Mouse (Mus musculus) embryonic stem cell, embryonic (primary cell): ENCODE measurements around the gene Acaca.

Source experiments
- CTCF ChIA-PET, 4 experiments: fragments of 300-600 bp in 2 of 4; fragments of 350-600 bp in 2 of 4; sonication (Branson Sonifier 250); formaldehyde crosslinking; loops; one replicate each; lab custom pipeline; 2022; ENCODE audit warnings: inconsistent platforms in 2 of 4; lab: Charles Lee
- POLR2A ChIA-PET, 4 experiments: fragments of 300-600 bp in 2 of 4; fragments of 350-600 bp in 2 of 4; sonication (Branson Sonifier 250); formaldehyde crosslinking; loops; one replicate each; lab custom pipeline; 2022; ENCODE audit warnings: antibody characterized with exemption in 4 of 4, inconsistent platforms in 1 of 4; lab: Charles Lee

Acaca gene

DNA sequence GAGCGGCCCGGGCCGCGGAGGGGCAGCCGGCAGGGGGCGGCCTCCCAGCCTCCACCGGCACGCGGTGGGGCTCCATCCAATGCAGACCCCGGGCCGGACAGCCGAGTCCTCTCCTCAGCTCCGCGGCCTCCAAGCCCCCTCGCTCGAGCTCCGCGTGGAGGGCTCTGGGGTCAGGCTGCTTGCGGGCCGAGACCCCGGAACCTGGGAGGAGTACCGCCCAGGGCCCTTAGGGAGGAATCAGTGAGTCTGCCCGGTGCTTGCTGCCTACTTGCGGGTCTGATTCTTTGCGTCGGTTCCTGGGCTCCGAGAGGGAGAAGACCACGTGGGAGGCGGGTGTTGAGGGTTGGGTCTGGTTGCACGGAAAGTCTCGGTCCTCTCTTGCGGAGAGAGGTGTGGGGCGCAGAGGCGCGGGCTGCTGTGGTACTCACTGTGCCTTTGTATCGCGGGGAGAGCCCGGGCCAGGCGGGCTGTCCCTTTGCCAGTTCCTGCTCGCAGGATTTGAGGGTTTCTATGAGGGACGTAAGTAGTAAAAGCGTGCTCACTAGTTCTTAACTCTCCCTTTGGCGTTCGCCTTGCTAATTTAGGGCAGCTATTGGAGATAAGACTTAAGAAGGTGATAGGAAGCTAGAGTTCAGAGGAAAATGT is 50.6 kb downstream of the Acaca start:
- CTCF ChIA-PET, result interaction anchor here in 3 of 4 experiments (0.6 to 1.5 kb wide), 7 partner anchors 35 to 106 kb away, joined by 3 read pairs; partner anchors contain the start of genes Acaca (in 1 of the 3) and Tada2a (in 1 of the 3)

GRCm38 (mm10) chr11:84181286-84181685 is 51.8 kb downstream of the Acaca start:
- ChIA-PET POLR2A (interaction anchor here in 2 of 4 experiments (0.5 to 1.8 kb wide), 4 partner anchors 9 to 31 kb away, joined by 3 to 7 read pairs (median 3); no protein-coding TSS in a partner anchor), CTCF (interaction anchor here in 1 of 4 experiments (0.6 kb wide), 1 partner anchor 61 kb away, joined by 12 read pairs; no protein-coding TSS in a partner anchor)

More for the DNA sequence above, 50.6 kb downstream of the Acaca start:
- POLR2A ChIA-PET, result interaction anchor here in 3 of 4 experiments (0.6 to 2.5 kb wide), 10 partner anchors 9 to 639 kb away, joined by 3 to 9 read pairs (median 4); partner anchors contain the start of genes Aatf (in 1 of the 3), Acaca (in 1 of the 3), Ddx52 (in 1 of the 3) and Mrm1 (in 1 of the 3)

DNA sequence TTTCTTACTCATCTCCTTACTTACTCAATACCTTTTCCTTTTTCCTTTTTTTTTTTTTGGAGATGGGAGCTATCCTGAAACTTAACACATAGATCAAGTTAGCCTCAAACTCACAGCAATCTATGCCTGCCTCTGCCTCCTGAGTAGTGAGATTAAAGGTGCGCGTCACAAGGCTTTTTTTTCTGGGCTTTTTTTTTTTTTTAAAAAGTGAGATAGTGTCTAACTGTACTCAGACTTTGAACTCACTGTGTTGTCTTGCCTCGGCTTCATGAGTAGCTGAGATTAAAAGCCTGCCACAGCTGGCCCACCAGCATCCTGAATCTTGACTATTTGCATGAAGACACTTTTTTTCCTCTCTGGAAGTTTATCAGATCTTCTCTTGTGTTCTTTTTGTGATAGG is 59.1 kb downstream of the Acaca start:
- POLR2A ChIA-PET, result interaction anchor here in 2 of 4 experiments (0.6 to 1.7 kb wide), 4 partner anchors 8 to 22 kb away, joined by 3 to 9 read pairs (median 4); no protein-coding TSS in a partner anchor
- CTCF ChIA-PET, result interaction anchor here in 1 of 4 experiments (0.6 kb wide), 1 partner anchor 219 kb away, joined by 7 read pairs; no protein-coding TSS in a partner anchor

DNA sequence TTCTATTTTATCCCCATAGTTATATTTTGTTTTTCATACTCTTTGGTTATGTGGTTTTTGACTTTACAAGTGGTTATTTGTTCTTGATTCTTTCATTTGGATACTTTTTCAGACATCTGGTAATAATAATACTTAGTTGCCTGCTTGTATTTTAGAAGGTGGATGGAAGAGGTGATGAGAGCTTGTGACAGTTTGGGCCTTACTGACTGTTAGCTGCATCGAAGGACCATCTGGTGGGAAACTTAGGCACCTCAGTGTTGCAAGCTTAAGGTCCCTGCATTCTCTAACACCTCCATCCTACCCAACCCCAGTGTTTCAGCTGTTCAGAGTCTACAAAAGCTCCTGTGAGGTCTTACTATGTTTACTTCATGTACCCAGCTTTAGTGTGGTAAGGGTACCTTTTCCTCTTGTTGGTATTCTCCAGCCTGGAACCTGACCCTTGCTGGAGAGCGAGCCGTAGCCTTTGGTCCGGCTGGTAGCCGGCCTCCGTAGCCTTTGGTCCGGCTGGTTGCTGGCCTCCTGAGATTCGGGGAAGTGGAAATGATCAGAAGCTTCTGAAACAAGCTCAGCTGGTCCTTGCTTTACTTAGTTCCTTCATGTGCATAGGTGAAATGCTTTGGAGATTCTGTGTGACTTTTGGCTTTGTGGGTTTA is 61.2 kb downstream of the Acaca start:
- POLR2A ChIA-PET, result interaction anchor here in 3 of 4 experiments (0.6 to 1.3 kb wide), 6 partner anchors 9 to 161 kb away, joined by 3 to 7 read pairs (median 4); no protein-coding TSS in a partner anchor

DNA sequence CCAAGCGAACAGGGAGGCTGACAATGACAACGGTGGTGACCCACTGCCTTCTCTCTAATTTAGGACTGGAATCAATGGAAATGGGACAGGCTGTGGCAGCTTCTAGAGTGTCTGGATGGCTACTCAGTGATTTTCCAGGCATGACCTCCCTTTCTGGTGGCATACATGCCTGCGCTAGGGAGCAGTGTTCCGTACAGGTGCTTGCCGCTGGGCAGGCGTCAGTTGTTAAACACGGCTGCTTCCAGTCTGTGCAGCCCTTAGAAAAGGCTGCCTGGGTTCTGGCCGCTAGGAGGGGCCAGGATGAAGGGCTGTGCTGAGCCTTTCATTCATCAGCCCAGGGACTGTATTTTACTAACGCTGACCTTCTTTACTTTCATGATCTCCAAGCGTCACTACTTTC is 63.8 kb downstream of the Acaca start:
- ChIA-PET CTCF (no interaction called here), POLR2A (interaction anchor here in 1 of 4 experiments (1.4 to 1.7 kb wide), 3 partner anchors 11 to 14 kb away, joined by 3 to 8 read pairs (median 3); no protein-coding TSS in a partner anchor)

More for the DNA sequence above, 61.2 kb downstream of the Acaca start:
- CTCF ChIA-PET, result interaction anchor here in 1 of 4 experiments (0.6 kb wide), 2 partner anchors 12 to 1374 kb away, joined by 3 to 5 read pairs; no protein-coding TSS in a partner anchor

DNA sequence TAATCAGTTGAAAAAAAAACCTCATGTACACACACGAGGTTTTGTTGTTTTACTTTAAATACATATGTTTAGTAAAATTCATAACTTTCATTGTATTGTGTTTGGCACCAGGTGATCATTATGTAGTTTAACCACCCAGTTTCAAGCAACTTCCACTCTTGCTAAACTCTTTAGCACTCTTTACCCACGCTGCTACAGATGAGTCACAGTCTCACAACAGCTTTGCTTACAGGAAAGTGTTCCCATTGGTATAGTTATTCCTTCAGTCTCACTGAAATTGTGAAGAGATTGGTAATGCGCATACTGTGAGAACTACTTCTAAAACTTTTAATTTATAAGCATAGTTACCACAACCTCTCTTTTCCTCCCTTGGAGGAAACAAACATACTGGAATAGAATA is 65.3 kb downstream of the Acaca start:
- ChIA-PET POLR2A (no interaction called here), CTCF (no interaction called here)

- CTCF ChIA-PET, result no interaction called here
- POLR2A ChIA-PET, result no interaction called here
These were observed 68.3 kb downstream of the Acaca start for GRCm38 (mm10) chr11:84197607-84198402.

DNA sequence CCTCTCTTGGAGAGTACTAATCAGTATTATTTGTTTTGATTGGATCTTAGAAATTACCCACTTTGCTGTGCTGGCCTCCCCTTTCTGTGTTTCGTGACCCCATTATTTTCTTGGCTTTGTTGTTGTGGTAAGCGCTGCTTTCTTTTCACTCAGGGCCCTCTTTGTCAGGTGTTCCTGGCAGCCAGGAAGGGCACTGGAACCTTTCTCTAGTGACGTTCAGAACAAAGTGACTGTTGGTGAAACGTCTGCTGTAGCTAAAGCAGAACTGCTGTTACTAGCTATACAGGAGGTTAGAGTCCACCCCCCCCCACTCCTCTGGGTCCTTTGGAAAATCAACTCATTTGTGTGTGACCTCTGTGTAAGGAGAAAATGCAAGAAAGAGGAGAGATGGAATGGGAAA is 76.3 kb downstream of the Acaca start:
- POLR2A ChIA-PET, result no interaction called here

DNA sequence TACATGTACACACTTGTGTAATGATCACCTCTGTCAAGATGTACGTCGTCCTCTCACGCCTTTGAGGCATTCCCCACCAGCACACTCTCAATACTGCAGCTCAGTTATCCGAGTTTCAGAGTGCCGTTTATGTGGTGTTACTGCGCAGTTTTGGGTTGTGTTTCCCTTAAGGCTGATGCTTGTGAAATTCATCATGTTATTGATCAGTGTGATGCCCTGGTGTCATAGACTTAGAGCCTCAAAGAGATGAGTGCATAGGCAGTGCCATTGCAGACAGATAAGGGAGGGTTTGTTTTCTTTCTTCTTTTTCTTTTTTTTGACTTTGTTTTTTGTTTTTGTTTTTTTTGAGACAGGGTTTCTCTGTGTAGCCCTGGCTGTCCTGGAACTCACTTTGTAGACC is 81.4 kb downstream of the Acaca start:
- CTCF ChIA-PET, result no interaction called here
- POLR2A ChIA-PET, result interaction anchor here in 1 of 4 experiments (0.7 to 1.2 kb wide), 2 partner anchors 22 to 32 kb away, joined by 3 read pairs; no protein-coding TSS in a partner anchor

More for the DNA sequence above, 76.3 kb downstream of the Acaca start:
- CTCF ChIA-PET, result interaction anchor here in 1 of 4 experiments (0.6 kb wide), 1 partner anchor 560 kb away, joined by 4 read pairs; no protein-coding TSS in a partner anchor

DNA sequence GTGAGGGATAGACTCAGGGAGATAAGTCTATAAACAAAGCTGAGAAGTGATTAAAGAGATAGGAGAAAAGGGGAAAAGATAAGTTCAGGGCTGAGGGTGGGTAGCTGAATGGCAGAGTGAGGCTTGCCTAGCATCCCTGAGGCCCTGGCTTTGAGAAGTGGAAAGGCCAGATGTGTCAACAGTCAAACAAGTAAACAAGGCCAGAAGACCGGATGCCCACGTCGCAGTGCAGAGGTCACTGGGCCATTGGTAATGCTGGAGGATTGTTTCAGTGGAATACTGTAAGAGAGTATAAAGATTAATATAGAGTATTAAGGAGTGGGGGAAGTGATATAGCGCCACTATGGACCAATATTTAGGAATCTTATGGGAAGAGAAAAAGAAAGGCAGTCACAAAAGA is 89.5 kb downstream of the Acaca start:
- ChIA-PET CTCF (no interaction called here), POLR2A (interaction anchor here in 1 of 4 experiments (1.1 kb wide), 1 partner anchor 19 kb away, joined by 3 read pairs; no protein-coding TSS in a partner anchor)

DNA sequence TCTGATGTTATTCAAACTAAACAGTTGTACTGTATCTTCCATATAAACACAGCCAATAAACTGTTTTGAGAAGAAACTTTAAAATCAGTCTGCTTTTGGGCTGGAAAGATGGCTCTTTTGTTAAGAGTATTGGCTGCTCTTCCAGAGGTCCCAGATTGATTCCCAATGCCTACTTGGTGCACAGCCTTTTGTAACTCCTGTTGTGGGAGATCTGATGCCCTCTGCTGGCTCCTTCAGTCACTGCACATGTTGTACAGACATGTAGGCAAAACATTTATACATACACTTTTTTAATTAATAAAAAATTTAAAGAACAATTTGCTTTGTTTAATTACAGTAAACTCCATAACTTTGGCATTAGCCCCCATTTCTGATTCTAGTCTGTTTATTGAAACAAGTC is 114.1 kb downstream of the Acaca start:
- CTCF ChIA-PET, result no interaction called here
- POLR2A ChIA-PET, result no interaction called here

- POLR2A ChIA-PET, result no interaction called here
- CTCF ChIA-PET, result interaction anchor here in 1 of 4 experiments (1.2 kb wide), 1 partner anchor 20 kb away, joined by 3 read pairs; no protein-coding TSS in a partner anchor
These were observed 117.9 kb downstream of the Acaca start for GRCm38 (mm10) chr11:84247370-84247769.

- CTCF ChIA-PET, result interaction anchor here in 1 of 4 experiments (0.6 kb wide), 1 partner anchor 665 kb away, joined by 3 read pairs; no protein-coding TSS in a partner anchor
These were observed 121.7 kb downstream of the Acaca start for GRCm38 (mm10) chr11:84251170-84251569.

GRCm38 (mm10) chr11:84252425-84252824 is 123.0 kb downstream of the Acaca start:
- CTCF ChIA-PET, result no interaction called here
- POLR2A ChIA-PET, result no interaction called here

More at GRCm38 (mm10) chr11:84251170-84251569, 121.7 kb downstream of the Acaca start:
- POLR2A ChIA-PET, result interaction anchor here in 1 of 4 experiments (0.6 kb wide), 1 partner anchor 93 kb away, joined by 3 read pairs; no protein-coding TSS in a partner anchor

- ChIA-PET CTCF (interaction anchor here in 2 of 4 experiments (0.7 to 1.4 kb wide), 3 partner anchors 8 to 23 kb away, joined by 3 to 6 read pairs (median 3); no protein-coding TSS in a partner anchor), POLR2A (interaction anchor here in 1 of 4 experiments (0.7 to 1.2 kb wide), 3 partner anchors 15 to 450 kb away, joined by 3 read pairs; no protein-coding TSS in a partner anchor)
These were observed 126.4 kb downstream of the Acaca start for GRCm38 (mm10) chr11:84255879-84256278.

- CTCF ChIA-PET, result interaction anchor here in 1 of 4 experiments (0.5 kb wide), 1 partner anchor 117 kb away, joined by 3 read pairs; no protein-coding TSS in a partner anchor
- POLR2A ChIA-PET, result interaction anchor here in 2 of 4 experiments (0.6 to 1.4 kb wide), 3 partner anchors 19 to 896 kb away, joined by 3 to 4 read pairs (median 3); no protein-coding TSS in a partner anchor
These were observed 128.7 kb downstream of the Acaca start for GRCm38 (mm10) chr11:84258053-84258710.

GRCm38 (mm10) chr11:84264490-84264889 is 135.0 kb downstream of the Acaca start:
- ChIA-PET CTCF (interaction anchor here (0.6 to 1.9 kb wide), 25 partner anchors 8 to 654 kb away, joined by 3 to 10 read pairs (median 4); partner anchors contain the start of gene Mrm1 (in 1 of the 4)), POLR2A (interaction anchor here in 2 of 4 experiments (0.9 to 1.9 kb wide), 5 partner anchors 9 to 29 kb away, joined by 3 to 8 read pairs (median 3); no protein-coding TSS in a partner anchor)
